Mouse (Mus musculus) testis, adult 2 months (tissue): ENCODE measurements at regions not wholly inside any gene's neighbourhood (a gene's known extent, or its start where the extent isn't known, plus 50 kb on each side); places are given as distances from the start of the nearest gene placed in this dataset.

ENCODE experiments used
- CTCF ChIP-seq: fragments of 200-500 bp; IDR thresholded peaks from 2 replicates; pipeline ENCODE4 v1.5.1; 2012; ENCODE audit warnings: low read depth, mild to moderate bottlenecking, inconsistent platforms, low read length, moderate library complexity; ENCODE audit not compliant: control insufficient read depth, insufficient read depth, insufficient replicate concordance
- POLR2A ChIP-seq: fragments of 200-500 bp; IDR thresholded peaks from 2 replicates; pipeline ENCODE4 v1.6.1; 2012; ENCODE audit warnings: low read depth, mild to moderate bottlenecking, inconsistent platforms, low read length, moderate library complexity; ENCODE audit not compliant: control insufficient read depth

DNA sequence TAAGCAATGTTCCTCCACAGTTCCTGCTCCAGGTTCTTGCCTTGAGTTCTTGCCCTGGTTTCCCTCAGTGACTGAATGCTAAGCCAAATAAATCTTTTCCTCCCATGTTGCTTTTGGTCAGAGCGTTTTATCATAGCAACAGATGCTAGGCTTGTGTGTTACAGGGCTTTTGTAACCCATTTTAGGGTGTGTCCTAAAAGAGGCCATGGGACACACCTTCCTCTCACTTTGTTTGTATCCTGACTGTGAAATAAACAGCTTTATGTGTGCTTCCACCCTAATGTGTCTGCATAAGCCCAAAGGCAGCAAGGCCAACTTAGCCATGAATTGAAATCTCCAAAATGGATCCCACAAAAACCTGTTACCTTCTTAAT, 53.9 kb upstream of the Parp11 start:
- TF ChIP-seq CTCF (no peak), POLR2A (no peak)
